Mouse (Mus musculus) cortical plate, adult 2 months (tissue): ENCODE results near the gene Frmd8.

Experiments used
- CTCF ChIP-seq: fragments of 200-500 bp; IDR thresholded peaks from 2 replicates; pipeline ENCODE4 v1.5.1; 2011; ENCODE audit warnings: mild to moderate bottlenecking, control low read depth, low read length; ENCODE audit not compliant: insufficient read depth; ENCODE audit errors: extremely low read depth
- POLR2A ChIP-seq: fragments of 200-500 bp; IDR thresholded peaks from 2 replicates; pipeline ENCODE4 v1.6.1; 2011; ENCODE audit warnings: mild to moderate bottlenecking, low read length, control low read depth; ENCODE audit not compliant: insufficient read depth; ENCODE audit errors: extremely low read depth

DNA sequence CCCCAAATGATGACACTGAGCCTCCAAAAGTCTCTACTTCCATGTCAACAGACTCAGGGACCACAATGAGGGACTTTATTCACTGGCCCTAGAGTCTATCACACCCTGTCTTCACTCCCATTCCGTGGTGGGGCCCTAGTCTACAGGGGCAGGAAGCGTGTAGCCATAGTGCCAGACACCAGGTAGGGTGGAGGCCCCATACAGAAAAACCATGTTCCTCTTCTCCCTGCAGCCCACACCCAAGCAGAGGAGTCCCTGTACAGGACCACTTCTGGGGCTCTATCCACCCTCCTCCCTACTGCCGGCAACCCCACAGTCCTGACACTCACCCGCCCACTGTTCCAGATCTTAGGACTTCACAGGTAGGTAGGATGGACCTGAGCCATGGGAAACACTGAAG is 2.5 kb downstream of the Frmd8 start:
- TF ChIP-seq CTCF (no peak), POLR2A (no peak)
